Comparison of ENCODE assay signal across 21 mouse cellular contexts in the genomic region with DNA sequence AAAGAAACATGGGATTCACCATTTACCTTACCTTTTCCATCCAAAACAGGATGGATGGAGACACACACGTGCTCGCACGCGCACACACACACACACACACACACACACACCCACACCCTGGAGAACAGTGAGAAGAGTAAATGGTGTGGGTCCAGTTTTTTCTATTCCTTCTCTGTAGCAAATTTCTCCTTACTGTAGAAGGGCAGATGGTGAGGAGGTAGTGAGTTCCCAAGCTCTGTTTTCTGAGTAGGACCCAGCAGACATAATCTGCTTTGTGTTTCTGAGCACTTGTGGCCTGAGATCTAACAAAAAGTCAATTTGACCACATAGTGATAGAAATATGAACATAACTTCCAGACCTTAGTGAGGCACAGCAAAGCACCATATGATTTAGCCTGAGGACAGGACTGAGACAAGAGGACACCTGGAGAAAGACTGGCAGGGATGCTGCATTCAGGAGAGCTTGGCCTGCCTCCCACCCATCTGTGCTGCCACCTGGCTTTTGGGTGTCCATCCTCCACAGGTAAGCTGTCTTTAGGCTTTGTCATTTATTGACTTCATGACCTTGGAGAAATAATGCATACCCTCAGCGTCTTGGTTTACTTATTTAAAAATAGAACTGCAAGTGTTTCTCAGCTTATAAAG.
DNase-seq lines count a peak whose midpoint lies in the region; ATAC-seq lines count a peak whose summit lies in the region.
"Had no signal": no experiment of that assay in that cellular context is flagged by ENCODE, and none has a peak within 500 bp of the region (broad histone marks: within the 10 kb centered on the region; RNA-seq: fewer than 3 reads in every experiment).

No protein-coding gene starts in this region.

- H3K36me3 ChIP-seq in kidney, embryonic 14.5 days (ENCODE audit: control insufficient read depth, insufficient read depth, low read length) = no peaks in the 10 kb centered on the region
- H3K36me3 ChIP-seq: embryonic facial prominence, embryonic 10.5 days; G1E; hindbrain, embryonic 13.5 days; intestine, embryonic 15.5 days; limb, embryonic 13.5 days had no signal

- no peak overlapping the region for H3K27ac ChIP-seq in kidney, embryonic 14.5 days (ENCODE audit: low read depth, low read length)
- H3K27ac ChIP-seq: embryonic facial prominence, embryonic 10.5 days; hindbrain, embryonic 13.5 days; intestine, embryonic 15.5 days; kidney, postnatal 0 days; limb, embryonic 13.5 days had no signal

- H3K9ac ChIP-seq in kidney, embryonic 14.5 days (ENCODE audit: low read depth, low read length) = no peak overlapping the region
- H3K9ac ChIP-seq: hindbrain, embryonic 13.5 days; intestine, embryonic 15.5 days; limb, embryonic 13.5 days had no signal

- no peaks in the 10 kb centered on the region for H3K4me1 ChIP-seq in kidney, embryonic 14.5 days (ENCODE audit: control insufficient read depth, insufficient read depth, low read length)
- H3K4me1 ChIP-seq: embryonic facial prominence, embryonic 10.5 days; hindbrain, embryonic 13.5 days; intestine, embryonic 15.5 days; limb, embryonic 13.5 days had no signal

- H3K27me3 ChIP-seq in kidney, embryonic 14.5 days (ENCODE audit: control insufficient read depth, insufficient read depth, low read length) = no peaks in the 10 kb centered on the region
- H3K27me3 ChIP-seq: hindbrain, embryonic 13.5 days; intestine, embryonic 15.5 days; limb, embryonic 13.5 days had no signal

- intact Hi-C loops in left cerebral cortex, postnatal 10 days (cut with DNase I) = no loop called here

- H3K4me3 ChIP-seq in kidney, embryonic 14.5 days (ENCODE audit: low read length) = no peak overlapping the region
- H3K4me3 ChIP-seq: embryonic facial prominence, embryonic 10.5 days; erythroblast, embryonic 14.5 days; hindbrain, embryonic 13.5 days; intestine, embryonic 15.5 days; limb, embryonic 13.5 days had no signal

- peak; percentile 4 for DNase-seq in adrenal gland, postnatal 25 days
- DNase-seq in adrenal gland, adult 18-20 months (ENCODE audit: low spot score in 2 of 2) = no peak
- peak; percentile 15 to 26 for DNase-seq in left cerebral cortex, adult 18-20 months (ENCODE audit: low spot score in 2 of 2)
- DNase-seq in left cerebral cortex, postnatal 10 days (ENCODE audit: extremely low spot score in 1 of 2, low spot score in 2 of 2) = no peak
- peak; percentile 97 to 98 for DNase-seq in cerebellum, postnatal 14 days
- peak; percentile 23 for DNase-seq in right cerebral cortex, postnatal 25 days
- no peak for DNase-seq in ovary, adult 18-20 months (ENCODE audit: low spot score)
- DNase-seq: gastrocnemius, postnatal 14 days; heart, postnatal 10 days; lung, postnatal 14 days; thymus, adult 2 months had no signal

- WGBS in kidney, embryonic 14.5 days = 96% methylated on average over 5 of the region's 5 CpGs

- H3K9me3 ChIP-seq in kidney, embryonic 14.5 days (ENCODE audit: control insufficient read depth, low read length) = no peaks in the 10 kb centered on the region
- H3K9me3 ChIP-seq: embryonic facial prominence, embryonic 10.5 days; G1E; hindbrain, embryonic 13.5 days; intestine, embryonic 15.5 days; limb, embryonic 13.5 days had no signal

- no peak for ATAC-seq in kidney, embryonic 14.5 days (ENCODE audit: low FRiP score, low TSS enrichment)
- ATAC-seq: CD4-positive, CD25-positive, alpha-beta regulatory T cell, adult 4 months; forebrain, embryonic 14.5 days; intestine, embryonic 15.5 days had no signal

- no peak overlapping the region for H3K4me2 ChIP-seq in kidney, embryonic 14.5 days (replicated peaks; ENCODE audit: low read depth, low read length)
- H3K4me2 ChIP-seq: hindbrain, embryonic 13.5 days; intestine, embryonic 15.5 days; limb, embryonic 13.5 days had no signal

Comparison
In these comparisons a context has a peak if more than half of its experiments do, and no peak if none do; other contexts are left out.
1. DNase-seq: peak in adrenal gland, postnatal 25 days (single experiment), left cerebral cortex, adult 18-20 months (2 of 2), cerebellum, postnatal 14 days (2 of 2) and right cerebral cortex, postnatal 25 days (single experiment); none in adrenal gland, adult 18-20 months (0 of 2), left cerebral cortex, postnatal 10 days (0 of 2) and ovary, adult 18-20 months (single experiment).